Mouse (Mus musculus): ENCODE measurements around the gene Mrln.

The Mrln gene

DNA sequence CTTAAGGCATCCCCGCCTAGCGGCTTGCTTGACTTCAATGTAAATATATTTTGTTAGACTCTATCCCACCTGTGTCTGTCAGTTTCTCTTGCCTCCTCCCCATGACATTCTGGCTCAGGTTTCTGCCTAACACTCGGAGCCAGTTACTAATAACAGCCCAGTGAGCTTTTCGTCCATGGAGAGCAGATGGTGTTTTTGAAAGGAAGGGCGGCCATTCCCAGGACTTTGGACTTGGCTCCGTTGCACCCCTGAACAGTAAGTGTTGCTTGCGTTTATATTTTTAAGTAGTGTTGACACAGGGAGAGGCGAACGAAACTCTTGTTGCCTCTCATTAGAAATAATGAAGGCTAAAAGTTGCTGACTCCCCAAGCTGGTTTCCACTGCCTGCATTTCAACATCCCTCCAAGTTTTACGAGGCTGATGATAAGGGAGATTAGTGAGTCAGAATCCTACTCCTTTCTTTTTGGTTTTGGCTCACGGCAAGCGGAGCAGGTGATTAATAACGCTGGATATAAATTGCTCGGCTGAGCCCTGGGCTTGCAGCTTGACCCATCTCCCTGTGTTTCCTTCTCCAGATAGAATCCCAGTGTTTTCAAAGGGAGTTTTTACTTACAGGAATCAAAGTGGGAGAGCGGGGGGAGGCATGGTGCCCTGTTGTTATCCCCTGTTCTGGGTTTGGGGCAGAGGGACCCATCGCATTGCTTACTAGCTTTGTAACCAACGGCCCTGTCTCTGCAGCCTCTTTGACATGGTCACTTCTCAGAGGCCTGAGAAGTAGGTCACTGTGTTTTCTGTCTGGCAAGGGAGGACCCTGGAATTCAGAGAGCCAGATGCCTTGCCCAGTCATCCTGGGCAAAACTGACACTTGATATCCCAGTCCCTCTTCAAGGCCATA, at the start of gene Mrln:
TSS of gene Mrln (plus strand) at position 160 of the 895 bp plus-strand sequence.
- DNase-seq (ENCODE audit: low spot score) = peak; percentile 16

DNA sequence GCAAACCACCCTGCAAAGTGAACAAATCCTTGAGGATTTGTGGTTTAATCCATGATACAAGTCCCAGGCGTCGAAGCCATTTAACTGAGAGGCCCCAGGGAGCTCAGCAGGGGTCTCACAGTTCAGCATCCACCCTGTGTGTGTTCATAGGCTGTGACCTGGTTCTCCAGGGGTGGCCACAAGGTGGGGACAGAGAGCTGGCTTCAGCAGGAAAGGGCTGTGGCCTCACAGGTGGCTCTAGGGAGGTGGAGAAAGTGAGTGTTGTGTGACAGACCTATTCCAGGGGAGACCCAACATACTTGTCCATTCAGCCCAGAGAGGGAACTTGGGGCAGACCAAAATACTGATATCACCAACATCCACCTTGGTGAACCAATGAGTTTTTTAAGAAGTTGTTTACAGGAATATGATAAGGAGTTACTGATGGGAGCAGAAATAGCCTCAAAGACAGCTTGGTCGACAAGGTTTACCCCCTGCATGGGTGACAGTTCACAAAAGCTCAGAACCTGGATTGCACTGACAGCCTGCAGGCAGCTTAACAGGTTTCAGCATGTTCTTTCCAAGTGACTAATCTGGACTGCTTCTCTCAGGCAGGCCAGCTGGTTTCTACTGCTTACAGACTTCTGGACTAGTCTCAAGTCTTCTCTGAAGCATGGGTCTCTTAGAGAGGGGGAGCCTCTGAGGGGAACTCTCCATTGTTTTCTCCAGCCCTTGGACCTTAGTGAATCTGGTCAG, 47.9 kb upstream of the Mrln start:
- DNase-seq (ENCODE audit: low spot score) = no peak

DNA sequence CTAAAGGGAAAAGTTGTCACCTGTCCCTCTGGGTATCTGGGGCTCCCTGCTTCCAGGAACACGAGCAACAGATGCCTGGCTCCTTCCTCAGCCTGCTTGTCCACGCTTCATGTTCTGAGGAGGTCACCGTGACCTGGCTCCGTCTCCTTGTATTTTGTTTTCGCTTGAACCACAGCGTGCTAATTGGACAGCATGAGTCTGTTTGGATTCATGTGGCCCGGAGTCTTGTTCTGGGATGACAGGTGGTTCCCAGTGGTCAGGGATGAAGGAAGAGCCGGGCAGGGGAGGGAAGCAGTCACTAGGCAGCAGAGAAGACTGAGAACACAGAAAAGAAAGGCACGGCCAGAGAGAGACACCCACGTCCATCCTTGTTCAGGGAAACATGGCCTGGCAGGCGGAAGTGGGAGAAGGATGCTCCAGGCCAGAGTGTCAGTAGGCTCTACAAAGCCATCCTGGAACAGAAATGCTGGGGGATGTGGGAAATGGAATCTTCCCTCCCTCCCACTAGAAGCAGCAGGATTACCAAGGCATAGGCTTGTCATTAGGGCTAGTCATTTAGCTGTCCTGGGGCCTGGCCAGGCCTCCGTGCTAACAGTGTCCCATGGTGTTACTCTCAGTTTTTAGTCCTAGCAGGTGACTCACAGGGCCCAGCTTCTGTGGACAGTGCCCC, 44.7 kb upstream of the Mrln start:
- no peak for DNase-seq (ENCODE audit: low spot score)

DNA sequence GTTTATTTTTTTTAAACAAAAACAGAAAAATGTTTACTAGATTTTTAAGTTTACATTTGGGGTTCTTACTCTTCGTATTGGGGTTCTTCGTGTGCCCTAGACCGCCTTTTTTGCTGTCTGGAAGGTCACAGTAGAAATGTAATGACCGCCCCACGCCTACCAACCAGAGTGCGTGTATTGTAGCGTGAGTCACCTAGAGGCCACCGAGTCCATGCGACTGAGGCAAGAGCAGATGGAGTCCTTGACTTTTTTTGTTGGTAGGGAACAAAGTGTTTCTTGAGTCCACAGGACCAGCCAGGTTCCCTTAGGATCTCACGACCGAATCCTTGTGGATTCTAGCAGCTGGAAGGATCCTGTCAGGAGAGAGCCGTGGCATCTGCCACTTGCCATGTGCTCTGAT, 43.7 kb upstream of the Mrln start:
- DNase-seq (ENCODE audit: low spot score) = no peak

DNA sequence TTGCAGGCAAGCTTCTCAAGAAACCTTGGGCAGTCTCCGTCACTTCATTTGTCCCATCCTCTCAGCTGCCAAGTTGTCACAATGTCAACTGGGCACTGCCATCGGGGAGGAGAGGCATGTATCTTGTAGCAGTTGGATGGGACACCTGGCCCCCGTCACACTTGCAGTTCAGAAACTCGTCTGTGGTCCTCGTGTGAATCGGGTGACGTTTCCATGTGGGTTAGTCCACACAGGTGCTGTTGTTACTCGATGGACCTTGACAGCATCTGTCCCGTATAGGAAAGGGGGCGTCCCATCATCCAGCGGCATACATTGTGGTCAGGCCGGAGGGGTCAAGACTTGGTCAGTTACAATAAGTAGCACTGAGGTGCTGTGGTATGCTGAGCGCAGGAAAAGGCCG, 43.0 kb upstream of the Mrln start:
- no peak for DNase-seq (ENCODE audit: low spot score)

DNA sequence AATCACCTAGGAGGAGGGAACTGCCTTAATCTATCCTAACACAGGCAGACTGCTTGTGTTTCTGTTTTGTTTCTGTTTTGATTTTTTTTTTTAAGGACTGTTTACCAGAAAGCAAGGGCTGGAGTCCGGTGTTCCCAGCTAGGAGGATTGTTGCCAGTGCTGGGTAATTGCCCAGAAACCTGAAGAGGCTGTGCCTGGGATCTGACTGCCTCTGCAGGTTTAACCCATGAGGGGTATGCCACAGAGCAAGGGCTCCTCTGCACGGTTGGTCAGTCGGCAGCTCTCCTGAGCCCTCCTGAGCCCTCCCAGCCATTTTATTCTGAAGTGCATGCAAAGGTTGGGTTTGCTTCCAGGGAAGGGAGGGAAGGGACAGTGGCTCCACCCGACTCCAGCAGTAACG, 40.8 kb upstream of the Mrln start:
- no peak for DNase-seq (ENCODE audit: low spot score)

DNA sequence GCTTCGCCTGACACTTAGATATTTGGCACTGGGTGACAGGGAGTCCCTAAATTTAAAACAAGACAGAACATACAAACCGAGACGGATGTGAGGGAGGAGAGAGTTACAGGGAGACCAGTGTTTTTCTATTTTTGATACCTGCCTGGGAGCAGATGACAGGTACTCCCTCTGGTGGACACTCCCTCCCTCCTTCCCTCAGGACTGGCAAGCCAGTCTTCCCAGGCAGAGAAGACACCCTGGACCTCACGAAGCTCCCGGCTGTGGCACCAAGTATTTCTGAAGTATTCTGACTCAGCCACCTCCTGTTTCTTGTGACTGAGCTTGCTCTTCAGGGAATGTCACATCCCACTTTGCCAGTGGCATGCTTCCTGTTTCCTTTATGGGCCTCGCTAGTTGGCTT, 38.6 kb upstream of the Mrln start:
- DNase-seq (ENCODE audit: low spot score) = no peak

DNA sequence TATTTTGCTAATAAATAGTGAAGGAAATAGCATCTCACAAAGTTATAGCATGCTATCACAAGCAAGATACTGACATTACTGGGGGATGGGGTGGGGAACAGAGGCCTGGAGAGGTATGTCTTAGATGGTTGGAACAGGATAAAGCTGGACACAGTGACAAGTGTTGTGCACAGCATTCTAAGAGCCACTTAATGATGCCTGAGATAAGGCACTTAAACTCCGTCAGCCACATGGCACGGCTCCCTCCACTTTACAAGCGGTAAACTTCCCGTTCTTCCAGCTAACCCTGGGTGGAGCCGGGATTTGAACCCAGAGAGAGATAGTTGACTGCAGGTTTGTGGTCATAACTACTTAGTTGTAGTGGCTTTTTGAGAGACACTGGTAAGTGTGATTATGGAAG, 38.0 kb upstream of the Mrln start:
- DNase-seq (ENCODE audit: low spot score) = no peak

DNA sequence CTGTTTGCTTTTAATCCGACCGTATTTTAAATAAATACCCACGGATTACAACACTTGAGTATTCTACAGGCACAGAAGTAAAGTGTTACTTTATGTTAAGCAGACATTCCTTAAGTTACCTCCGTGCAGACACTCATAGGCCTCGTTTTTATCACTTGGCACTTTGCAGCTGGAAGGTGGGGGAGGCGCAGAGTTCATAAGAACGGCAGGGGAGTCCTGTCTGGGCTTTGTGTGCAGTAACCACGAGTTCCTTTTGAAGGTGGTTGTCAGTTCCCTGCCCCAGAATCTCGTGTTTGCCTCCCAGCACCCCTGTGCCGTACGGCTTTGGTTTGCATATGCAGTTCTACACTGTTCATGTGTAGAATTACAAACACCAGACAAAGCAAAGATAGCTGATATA, 36.8 kb upstream of the Mrln start:
- no peak for DNase-seq (ENCODE audit: low spot score)

DNA sequence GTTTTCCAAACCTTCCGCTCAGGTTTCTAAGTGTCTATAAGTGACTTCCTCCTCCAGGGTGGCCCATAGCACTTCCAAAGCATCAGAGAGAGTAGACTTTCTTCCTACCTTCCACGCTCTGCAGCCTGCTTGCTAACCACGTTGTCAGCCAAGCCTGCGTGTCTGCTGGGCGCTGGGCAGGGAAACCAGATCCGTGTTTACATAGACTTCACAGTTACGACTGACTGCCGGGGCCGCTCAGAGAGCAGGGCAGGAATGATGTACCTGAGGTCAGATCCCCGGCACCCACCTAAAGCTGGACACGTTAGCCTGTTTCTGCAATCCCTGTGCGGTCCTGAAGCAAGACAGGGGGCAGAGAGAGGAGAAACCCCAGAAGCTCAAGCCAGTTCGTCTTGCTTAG, 36.1 kb upstream of the Mrln start:
- DNase-seq (ENCODE audit: low spot score) = no peak

DNA sequence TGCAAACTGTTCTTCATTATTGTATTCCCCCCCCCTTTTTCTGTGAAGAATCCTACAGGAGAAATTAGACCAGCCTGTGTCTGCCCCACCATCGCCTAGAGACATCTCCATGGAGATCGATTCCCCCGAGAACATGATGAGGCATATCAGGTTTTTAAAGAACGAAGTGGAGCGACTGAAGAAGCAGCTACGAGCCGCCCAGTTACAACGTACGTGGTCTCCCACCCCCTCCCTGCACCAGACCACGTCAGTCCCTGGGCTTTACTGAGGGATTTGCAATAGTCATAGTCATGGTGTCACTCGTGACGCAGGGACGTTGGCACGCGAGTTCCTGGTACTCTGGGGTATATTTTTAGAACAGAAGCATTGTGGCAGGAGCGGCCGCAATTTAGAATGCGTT, 35.4 kb upstream of the Mrln start:
- no peak for DNase-seq (ENCODE audit: low spot score)

DNA sequence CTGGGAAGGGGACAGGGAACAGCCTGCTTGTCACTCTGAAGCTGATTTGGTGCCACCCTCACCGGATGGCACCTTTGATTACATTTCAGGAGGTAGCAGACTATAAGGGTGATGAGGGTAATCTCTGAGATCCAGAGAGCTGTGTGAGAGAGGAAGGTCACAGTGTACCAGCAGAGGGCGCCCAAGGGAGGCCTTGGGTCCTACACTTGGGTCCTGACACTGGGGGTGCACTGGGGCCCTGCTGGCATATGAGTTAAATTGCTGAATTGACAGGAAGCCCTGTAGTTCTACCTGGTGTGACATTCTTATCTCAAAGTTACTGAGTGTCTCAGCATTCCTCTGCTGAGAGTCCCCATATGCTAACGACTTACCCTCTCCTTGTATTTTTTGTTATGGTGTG, 31.1 kb upstream of the Mrln start:
- DNase-seq (ENCODE audit: low spot score) = peak; percentile 74

DNA sequence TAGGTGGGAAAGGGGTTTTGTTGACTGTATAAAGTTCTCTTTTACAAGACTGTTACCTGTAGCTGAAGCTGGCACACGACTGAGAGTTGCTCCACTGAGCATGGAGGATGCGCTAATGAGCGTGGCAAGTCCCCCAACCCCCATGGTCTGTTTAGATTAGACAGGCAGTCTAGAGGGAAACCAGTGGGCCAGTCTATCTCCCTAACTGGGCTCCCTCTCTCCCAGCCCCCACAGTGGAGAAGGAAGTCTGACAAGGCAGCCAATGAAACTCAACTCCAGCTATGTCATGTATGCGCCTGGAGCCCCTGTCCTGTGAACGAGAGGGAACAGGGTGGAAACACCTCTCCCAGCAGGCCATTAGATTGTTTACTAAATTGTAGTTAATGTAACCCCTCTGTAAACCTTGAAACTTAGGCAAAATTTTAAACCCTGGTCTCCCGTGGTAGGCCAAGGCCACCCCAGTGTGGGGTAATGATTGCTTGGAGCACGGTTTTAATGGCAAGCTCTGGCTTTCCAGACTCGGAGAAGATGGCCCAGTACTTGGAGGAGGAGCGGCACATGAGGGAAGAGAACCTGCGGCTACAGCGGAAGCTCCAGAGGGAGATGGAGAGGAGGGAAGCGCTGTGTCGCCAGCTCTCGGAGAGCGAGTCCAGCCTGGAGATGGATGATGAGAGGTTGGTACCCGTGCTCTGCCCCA, 29.8 kb upstream of the Mrln start:
- DNase-seq (ENCODE audit: low spot score) = no peak

DNA sequence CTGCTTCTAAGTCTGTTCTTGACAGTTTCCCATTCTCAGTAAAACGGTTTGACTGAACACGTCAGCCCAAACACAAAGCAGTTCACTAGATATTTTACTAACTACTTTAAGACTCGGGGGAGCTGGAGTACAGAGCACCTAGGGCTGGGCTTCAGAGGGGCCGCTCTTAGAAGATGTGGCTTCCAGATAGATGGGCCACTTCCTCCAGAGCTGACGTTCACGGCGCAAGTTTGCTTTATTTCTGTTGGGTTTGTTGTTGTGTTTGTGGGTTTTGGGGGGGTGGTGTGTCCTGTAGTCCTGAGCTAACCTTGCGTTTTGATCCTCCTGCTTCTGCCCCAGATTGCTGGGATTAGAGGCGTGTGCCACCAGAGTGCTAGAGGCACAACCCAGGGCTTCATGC, 23.7 kb upstream of the Mrln start:
- DNase-seq (ENCODE audit: low spot score) = no peak

DNA sequence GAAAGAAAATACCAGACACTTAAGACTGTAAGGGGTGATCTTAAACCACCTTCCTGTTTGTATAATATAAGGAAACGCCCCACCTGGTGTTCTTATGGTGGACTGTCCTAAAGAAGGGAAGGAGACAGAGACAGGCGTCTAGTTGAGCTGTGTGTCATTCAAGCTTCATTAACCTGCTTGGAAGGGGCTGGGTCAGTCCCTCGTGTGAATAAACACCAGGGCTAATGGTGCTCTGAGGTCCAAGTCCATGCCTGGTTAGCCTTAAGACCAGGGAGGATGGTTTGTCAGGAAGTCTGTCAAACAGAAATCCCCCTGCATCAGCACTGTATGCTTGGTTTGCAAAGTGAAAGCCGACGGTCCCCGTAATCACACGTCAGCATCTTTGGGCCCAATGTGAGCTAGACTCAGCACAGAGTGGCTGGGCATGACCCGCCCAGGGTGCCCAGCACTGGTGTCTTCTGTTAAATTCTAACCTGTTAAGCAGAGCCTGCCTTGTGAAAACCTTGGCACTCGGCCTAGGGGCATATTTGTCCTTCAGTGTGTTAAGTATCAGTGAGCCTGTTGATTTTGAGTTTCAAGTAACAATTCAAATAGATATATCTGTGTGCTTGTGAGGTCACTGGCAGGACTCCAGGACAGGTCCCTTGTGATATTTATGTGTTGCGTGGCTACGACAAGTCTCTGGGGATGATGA, 23.0 kb upstream of the Mrln start:
- DNase-seq (ENCODE audit: low spot score) = no peak

DNA sequence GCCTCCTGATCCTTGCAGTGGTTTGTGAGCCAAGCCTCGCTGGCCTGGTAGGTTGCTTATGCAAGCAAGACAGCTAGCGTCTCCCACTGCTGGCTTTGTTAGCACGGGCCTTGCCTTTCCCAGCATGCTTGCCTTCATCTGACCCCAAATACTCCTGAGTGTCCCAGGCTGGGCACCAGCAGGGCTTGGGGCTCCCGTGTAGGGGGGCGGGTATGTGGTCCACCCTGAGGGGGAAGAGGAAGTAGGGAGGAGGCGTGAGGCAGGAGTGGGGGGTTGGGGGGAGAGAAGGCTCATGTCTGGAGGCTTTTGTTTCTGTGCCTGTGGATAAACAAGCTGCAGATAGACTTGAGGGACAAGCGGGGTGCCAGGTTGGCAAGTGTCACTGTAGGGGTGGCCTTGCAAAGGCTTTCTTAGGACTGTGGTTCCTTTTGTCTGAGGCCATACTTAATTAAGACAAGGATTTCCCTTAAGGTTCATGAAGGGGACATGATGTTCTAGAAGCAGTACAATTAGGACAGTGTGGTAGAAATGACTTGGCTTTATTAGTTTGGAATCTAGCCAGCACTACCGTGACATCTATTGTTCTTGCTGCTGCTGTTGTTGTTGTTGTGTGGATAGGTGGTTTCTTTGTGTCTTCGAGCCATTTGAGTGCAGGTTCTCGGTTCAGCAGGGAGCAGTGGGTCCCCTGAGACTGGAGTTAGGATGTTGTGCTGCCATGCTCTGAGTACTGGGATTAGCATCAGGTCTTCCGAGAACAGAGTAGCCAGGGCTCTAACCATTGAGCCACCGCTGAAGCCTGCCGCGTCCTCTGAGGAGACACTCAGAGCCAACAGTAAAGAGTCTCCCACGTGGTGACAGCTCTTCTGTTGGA, 21.0 kb upstream of the Mrln start:
- no peak for DNase-seq (ENCODE audit: low spot score)

DNA sequence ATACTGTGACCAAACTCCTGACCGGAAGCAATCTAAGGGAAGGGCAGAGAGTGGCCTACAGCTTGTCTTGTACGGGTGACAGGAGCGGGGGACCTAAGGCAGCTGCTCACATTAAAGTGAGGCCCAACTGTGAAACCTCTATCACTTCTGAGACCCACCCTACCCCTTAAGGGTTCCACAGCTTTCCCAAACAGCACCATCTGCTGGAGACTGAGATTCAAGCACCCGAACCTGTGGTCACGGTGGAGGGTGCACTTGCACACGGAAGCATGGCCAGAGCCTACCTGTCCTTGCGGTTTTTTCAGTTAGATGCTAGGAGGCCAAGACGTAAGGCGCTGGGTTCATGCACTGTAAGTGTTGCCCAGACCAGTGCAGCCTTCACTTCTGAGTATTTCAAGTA, 18.3 kb upstream of the Mrln start:
- DNase-seq (ENCODE audit: low spot score) = peak; percentile 52

DNA sequence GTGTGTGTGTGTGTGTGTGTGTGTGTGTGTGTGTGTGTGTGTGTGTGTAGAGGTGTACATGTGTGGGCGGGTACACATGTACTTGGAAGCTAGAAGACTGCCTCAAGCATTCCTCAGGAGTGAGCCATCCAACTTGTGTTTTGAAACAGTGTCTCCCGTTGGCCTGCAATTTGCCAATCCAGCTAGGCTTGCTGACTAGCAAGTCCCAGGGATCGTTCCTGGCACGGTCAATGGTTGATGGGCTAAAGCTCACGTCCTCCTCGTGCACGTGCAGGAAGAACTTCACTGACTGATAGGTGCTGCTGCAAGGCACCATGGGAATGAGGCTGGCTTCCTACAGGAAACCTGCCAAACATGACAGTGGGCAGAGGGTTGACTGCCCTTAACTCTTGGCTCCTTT, 17.9 kb upstream of the Mrln start:
- no peak for DNase-seq (ENCODE audit: low spot score)

DNA sequence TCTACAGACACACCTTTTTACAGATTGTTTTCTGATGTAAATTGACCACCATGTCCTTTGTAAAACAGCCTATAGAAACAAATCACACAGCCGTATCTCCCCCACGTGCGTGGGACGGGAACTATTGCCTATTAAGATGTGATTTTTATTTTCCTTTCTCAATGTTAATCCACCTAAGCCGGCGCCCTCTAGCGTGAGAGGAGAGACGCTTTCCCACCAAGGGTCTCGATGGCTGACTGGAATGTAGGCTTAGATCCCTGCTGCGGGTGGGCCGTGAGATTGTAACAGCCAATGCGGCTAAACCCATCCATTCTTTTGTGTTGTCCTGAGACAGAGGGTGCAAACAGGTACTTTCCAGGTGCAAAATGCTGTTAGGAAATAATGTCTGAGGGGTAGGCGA, 14.6 kb upstream of the Mrln start:
- peak; percentile 33 for DNase-seq (ENCODE audit: low spot score)

DNA sequence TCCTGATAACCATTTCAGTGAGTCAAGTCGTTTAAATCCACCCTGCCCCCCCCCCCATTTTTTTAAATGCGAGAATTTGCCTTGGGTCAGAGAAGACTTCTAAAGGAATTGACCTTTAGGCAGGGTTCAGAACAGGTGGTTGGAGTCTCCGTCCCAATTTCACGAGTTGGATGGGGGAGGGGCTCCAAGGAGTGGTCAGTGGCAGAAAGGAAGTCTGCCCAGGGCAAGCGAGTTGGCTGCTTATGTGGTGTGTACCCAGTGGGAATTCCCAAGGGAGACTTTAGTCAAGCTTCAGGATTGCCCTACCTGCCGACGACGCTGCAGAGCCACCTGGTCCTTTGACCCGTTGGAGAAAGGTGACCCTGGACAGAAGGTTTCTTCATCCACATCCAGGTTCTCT, 10.2 kb upstream of the Mrln start:
- no peak for DNase-seq (ENCODE audit: low spot score)

DNA sequence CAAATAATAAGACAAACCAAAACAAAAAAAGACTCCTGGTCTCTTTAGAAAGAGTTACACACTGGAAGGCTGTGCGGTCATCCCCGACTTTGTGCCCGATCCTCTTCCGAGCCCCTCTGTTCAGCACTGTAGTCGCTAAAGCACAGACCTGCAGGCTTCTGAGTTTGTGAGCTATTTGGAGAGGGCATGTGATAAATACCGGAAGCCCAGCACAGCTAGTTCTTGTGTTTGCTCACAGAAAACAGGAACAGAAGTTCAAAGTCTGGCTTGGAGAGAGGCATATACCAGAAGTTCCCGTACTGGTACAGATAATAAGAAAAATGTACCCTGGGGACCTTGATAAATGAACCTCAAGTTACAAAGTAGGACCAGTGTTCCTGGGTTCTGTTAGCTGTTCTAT, 9.2 kb upstream of the Mrln start:
- no peak for DNase-seq (ENCODE audit: low spot score)

All from embryo, embryonic 10 days (tissue).